Mouse (Mus musculus): ENCODE results near the gene Card19. TPM values are rescaled to one million over a fixed set of nuclear protein-coding genes. Genes with fewer than 3 reads are reported as not detected.

Card19 gene
- polyA plus RNA-seq, 1 experiment: 180 TPM

DNA sequence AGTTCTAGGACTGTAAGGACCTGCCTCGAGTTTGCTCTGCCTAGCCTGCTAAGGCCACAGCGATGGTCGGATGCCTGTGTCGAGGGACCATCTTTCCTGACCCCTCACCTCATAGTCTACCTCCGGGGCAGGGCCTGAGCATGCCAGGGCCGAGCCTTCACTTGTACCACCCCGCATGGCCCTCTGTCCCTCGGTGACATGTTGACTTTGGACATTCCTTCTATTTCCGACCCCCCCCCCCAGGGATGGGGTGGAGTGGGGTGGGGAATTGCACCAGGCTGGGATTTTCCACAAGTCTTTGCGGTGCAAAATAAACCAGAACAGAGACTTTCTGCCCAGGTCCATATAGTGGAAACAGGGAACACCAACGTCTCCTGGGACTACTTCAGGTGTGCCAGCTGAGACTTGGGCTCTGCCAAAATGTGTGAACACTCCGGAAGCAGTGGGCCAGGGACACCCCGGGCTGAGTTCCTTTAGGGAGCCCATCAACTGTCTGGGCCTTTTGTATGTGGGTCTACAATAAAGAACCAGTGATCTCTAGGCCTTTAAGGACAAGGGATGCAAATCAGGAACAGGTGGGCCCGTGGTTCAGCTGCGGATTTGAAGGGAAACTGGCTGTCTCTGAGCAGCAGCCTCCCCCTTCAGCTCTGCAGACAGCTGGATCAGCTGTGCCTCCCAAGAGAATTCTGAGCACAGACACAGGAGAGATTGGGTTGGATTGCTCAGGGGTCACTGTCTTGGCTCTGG lies 27.4 kb downstream of the Card19 start:
- TF ChIP-seq MYOD1 (IDR thresholded peaks at IDR 0.05; ENCODE audit: control insufficient read depth in 1 of 3, insufficient read length in 2 of 3, low read depth in 2 of 3) (peak in 2 of 3 experiments; percentile 70 to 77), REST (IDR thresholded peaks at IDR 0.05; ENCODE audit: insufficient read depth, insufficient read length) (no peak), MYOG (IDR thresholded peaks at IDR 0.05; ENCODE audit: control insufficient read depth in 1 of 3, insufficient read depth in 1 of 3, insufficient read length in 2 of 3, low read depth in 2 of 3) (peak; percentile 16 to 77 (median 29)), POLR2AphosphoS2 (IDR thresholded peaks at IDR 0.05; ENCODE audit: insufficient read length, low read depth) (peak; percentile 3)
- Histone ChIP-seq H3ac (ENCODE audit: control insufficient read depth, insufficient read length) (peak overlapping the region; percentile 56), H3K36me3 (ENCODE audit: control insufficient read depth, insufficient read depth) (no peaks in the 10 kb centered on the region), H3K27me3 (ENCODE audit: control insufficient read depth, insufficient read depth, insufficient read length) (no peaks in the 10 kb centered on the region), H3K4me3 (peak overlapping the region; percentile 36), H3K79me2 (ENCODE audit: control insufficient read depth, insufficient read depth) (no peaks in the 10 kb centered on the region), H3K4me2 (ENCODE audit: low read depth) (peak overlapping the region; percentile 77)

DNA sequence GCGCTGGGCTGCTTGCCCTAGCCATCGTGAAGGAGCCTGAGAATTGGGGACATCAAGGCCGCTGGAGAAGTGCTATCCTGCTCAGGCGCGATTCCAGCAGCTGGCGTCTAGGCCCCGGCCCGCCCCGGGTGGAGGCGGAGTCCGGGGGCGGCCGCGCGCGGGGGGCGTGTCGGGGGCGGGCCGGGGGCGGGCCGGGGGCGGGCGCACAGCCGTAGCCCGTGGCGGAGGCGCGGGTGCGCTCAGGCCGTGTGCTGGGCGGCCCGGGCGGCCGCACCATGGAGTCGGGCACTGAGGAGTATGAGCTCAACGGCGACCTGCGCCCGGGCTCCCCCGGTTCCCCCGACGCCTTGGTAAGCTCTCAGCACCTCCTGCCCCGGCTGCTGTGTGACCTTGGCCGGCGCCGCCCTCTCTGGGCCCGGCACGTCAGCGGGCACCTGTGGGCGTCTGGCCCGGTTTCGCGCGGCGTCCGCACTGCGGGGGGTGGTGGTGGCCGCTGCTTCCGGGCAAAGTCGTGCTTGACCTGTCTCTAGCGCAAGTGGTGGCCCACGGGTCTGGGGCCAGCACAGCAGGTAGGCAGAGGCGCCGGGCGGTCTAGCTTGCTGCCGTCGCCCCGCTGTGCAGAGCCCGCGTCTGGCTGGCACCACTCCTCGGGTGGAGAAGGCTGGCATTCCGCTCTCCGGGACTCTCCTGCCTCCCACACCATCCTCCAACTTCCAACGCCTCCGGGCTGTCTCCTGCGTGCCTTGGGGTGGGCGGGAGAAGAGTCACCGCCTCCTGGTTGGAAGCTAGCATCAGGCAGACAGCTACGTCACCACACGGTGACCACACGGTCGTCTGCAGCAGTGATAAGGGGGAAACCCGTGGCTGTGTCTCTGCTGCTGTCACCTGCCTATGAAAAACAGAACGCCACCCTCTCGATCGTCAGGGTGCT lies 28.3 kb downstream of the Card19 start, which contains the start of gene Ninj1:
Gene Ninj1 (plus strand): TSS at position 198 of the 931 bp plus-strand sequence.
- TF ChIP-seq REST (IDR thresholded peaks at IDR 0.05; ENCODE audit: insufficient read depth, insufficient read length) (no peak), POLR2AphosphoS2 (IDR thresholded peaks at IDR 0.05; ENCODE audit: insufficient read length, low read depth) (peak; percentile 87), TCF3 (IDR thresholded peaks at IDR 0.05; ENCODE audit: insufficient read length, low read depth) (no peak), POLR2A (IDR thresholded peaks at IDR 0.05; ENCODE audit: insufficient read length, low read depth) (peak; percentile 94), MYOG (IDR thresholded peaks at IDR 0.05; ENCODE audit: control insufficient read depth in 1 of 3, insufficient read depth in 1 of 3, insufficient read length in 2 of 3, low read depth in 2 of 3) (peak in 2 of 3 experiments; percentile 22 to 69), MYOD1 (IDR thresholded peaks at IDR 0.05; ENCODE audit: control insufficient read depth in 1 of 3, insufficient read length in 2 of 3, low read depth in 2 of 3) (peak in 2 of 3 experiments; percentile 44 to 66)
- no peaks in the 10 kb centered on the region for H3K79me2 ChIP-seq (ENCODE audit: control insufficient read depth, insufficient read depth)
- no peaks in the 10 kb centered on the region for H3K36me3 ChIP-seq (ENCODE audit: control insufficient read depth, insufficient read depth)
- peak within 1 kb of the TSS; percentile 80 for H3K4me2 ChIP-seq (ENCODE audit: low read depth)
- no peaks in the 10 kb centered on the region for H3K27me3 ChIP-seq (ENCODE audit: control insufficient read depth, insufficient read depth, insufficient read length)
- H3ac ChIP-seq (ENCODE audit: control insufficient read depth, insufficient read length): peak within 1 kb of the TSS; percentile 56
- H3K4me3 ChIP-seq: peak within 1 kb of the TSS; percentile 36

DNA sequence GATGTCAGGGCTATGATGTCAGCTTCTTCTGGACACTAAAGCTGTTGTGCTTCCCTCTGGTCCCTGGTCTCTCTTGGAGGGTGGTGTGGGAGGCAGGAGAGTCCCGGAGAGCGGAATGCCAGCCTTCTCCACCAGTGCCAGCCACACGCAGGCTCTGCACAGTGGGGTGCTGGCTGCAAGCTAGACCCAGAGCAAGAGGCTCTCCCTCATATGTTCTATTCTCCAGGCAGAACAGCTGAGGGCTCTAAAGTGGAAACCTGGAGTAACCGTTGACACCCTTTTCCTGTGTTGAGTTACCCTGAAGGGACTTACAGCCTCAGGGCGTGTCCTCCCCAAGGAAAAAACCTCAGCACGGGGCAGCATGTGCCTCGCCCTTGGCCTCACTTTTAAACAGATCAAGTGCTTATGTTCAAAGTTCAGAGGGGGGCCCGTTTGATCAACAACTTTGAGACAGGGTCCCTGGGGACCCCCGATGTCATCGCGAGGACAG lies 29.0 kb downstream of the Card19 start:
- Histone ChIP-seq H3ac (ENCODE audit: control insufficient read depth, insufficient read length) (peak overlapping the region; percentile 56), H3K27me3 (ENCODE audit: control insufficient read depth, insufficient read depth, insufficient read length) (no peaks in the 10 kb centered on the region), H3K4me2 (ENCODE audit: low read depth) (peak overlapping the region; percentile 80), H3K36me3 (ENCODE audit: control insufficient read depth, insufficient read depth) (no peaks in the 10 kb centered on the region), H3K4me3 (peak overlapping the region; percentile 36), H3K79me2 (ENCODE audit: control insufficient read depth, insufficient read depth) (no peaks in the 10 kb centered on the region)
- TF ChIP-seq POLR2AphosphoS2 (IDR thresholded peaks at IDR 0.05; ENCODE audit: insufficient read length, low read depth) (peak; percentile 15), MYOD1 (IDR thresholded peaks at IDR 0.05; ENCODE audit: control insufficient read depth in 1 of 3, insufficient read length in 2 of 3, low read depth in 2 of 3) (peak in 1 of 3 experiments; percentile 59), TCF12 (IDR thresholded peaks at IDR 0.05; ENCODE audit: insufficient read depth, poor library complexity, severe bottlenecking) (no peak), MYOG (IDR thresholded peaks at IDR 0.05; ENCODE audit: control insufficient read depth in 1 of 3, insufficient read depth in 1 of 3, insufficient read length in 2 of 3, low read depth in 2 of 3) (peak in 2 of 3 experiments; percentile 50 to 66), REST (IDR thresholded peaks at IDR 0.05; ENCODE audit: insufficient read depth, insufficient read length) (no peak), CEBPB (IDR thresholded peaks at IDR 0.05; ENCODE audit: insufficient read depth, poor library complexity, severe bottlenecking) (no peak)

DNA sequence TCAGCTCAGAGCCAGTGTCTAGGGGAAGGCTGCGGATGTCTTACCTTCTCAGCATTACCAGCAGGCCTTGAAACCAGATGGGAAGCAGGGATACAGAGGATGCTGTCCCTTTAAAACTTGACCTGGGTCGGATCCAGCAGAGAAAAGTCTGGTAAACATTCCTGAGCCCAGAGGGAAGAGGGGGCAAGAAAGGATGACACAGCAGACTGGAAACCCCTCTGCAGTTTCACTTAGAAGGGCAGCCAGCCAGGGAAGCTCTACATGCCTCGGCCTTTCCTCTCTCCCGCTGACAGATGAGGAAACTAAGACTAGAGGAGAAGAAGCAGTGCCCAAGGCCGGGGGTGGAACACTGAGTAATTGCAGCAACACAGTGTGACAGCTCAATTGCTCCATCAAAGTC lies 32.2 kb downstream of the Card19 start:
- TF ChIP-seq TCF3 (IDR thresholded peaks at IDR 0.05; ENCODE audit: insufficient read length, low read depth) (no peak), SRF (IDR thresholded peaks at IDR 0.05; ENCODE audit: control insufficient read depth, insufficient read length, low read depth) (no peak), TCF12 (IDR thresholded peaks at IDR 0.05; ENCODE audit: insufficient read depth, poor library complexity, severe bottlenecking) (no peak), POLR2AphosphoS2 (IDR thresholded peaks at IDR 0.05; ENCODE audit: insufficient read length, low read depth) (no peak), MAX (IDR thresholded peaks at IDR 0.05; ENCODE audit: low read depth) (no peak), USF1 (IDR thresholded peaks at IDR 0.05; ENCODE audit: low read depth) (no peak), E2F4 (IDR thresholded peaks at IDR 0.05; ENCODE audit: insufficient read depth) (no peak), MYOD1 (IDR thresholded peaks at IDR 0.05; ENCODE audit: control insufficient read depth in 1 of 3, insufficient read length in 2 of 3, low read depth in 2 of 3) (no peak)
- no peak overlapping the region for H3ac ChIP-seq (ENCODE audit: control insufficient read depth, insufficient read length)
- no peaks in the 10 kb centered on the region for H3K36me3 ChIP-seq (ENCODE audit: control insufficient read depth, insufficient read depth)
- H3K4me2 ChIP-seq (ENCODE audit: low read depth): no peak overlapping the region
- no peaks in the 10 kb centered on the region for H3K27me3 ChIP-seq (ENCODE audit: control insufficient read depth, insufficient read depth, insufficient read length)
- H3K79me2 ChIP-seq (ENCODE audit: control insufficient read depth, insufficient read depth): no peaks in the 10 kb centered on the region
- H3K4me3 ChIP-seq: no peak overlapping the region
